Mouse (Mus musculus) heart, embryonic 15.5 days (tissue): ENCODE results near the gene Tmem150b. TPM values are rescaled to one million over a fixed set of nuclear protein-coding genes. Genes with fewer than 3 reads are reported as not detected.
A peak's percentile ranks its signal among the peaks of the same experiment; 100 is the strongest.

Experiments used
- ATAC-seq: fragments of 200-750 bp; cut with Nextera tagmentation; replicated peaks from 2 replicates; pipeline ENCODE4 v1.8.0; 2017; ENCODE audit warnings: low read depth, moderate TSS enrichment; ENCODE audit not compliant: insufficient number of reproducible peaks, insufficient read depth, low FRiP score
- H3K27ac ChIP-seq: fragments of 300-500 bp; sonication (generic); 2 replicates; pipeline ENCODE4 v1.5.1; 2015; ENCODE audit warnings: mild to moderate bottlenecking, inconsistent platforms
- H3K27me3 ChIP-seq: fragments of 300-500 bp; sonication (generic); 2 replicates; pipeline ENCODE4 v1.6.1; 2015; ENCODE audit warnings: inconsistent platforms
- H3K36me3 ChIP-seq: fragments of 300-500 bp; sonication (generic); 2 replicates; pipeline ENCODE4 v1.6.1; 2015; ENCODE audit warnings: mild to moderate bottlenecking, inconsistent platforms
- H3K4me1 ChIP-seq: fragments of 300-500 bp; sonication (generic); replicated peaks from 2 replicates; pipeline ENCODE4 v1.6.1; 2015; ENCODE audit warnings: inconsistent platforms
- H3K4me2 ChIP-seq: fragments of 300-500 bp; sonication (generic); 2 replicates; pipeline ENCODE4 v1.6.1; 2015; ENCODE audit warnings: inconsistent platforms, mild to moderate bottlenecking, moderate library complexity
- H3K4me3 ChIP-seq: fragments of 300-500 bp; sonication (generic); 2 replicates; pipeline ENCODE4 v1.5.1; 2015; ENCODE audit warnings: mild to moderate bottlenecking, inconsistent platforms
- H3K9ac ChIP-seq: fragments of 300-500 bp; sonication (generic); 2 replicates; pipeline ENCODE4 v1.6.1; 2015; ENCODE audit warnings: mild to moderate bottlenecking, inconsistent platforms
- H3K9me3 ChIP-seq: fragments of 300-500 bp; sonication (generic); replicated peaks from 2 replicates; pipeline ENCODE4 v1.6.1; 2016; ENCODE audit warnings: inconsistent platforms
- WGBS: fragments of 180-500 bp; shearing (Covaris S2); methylation state at CpG from one replicate; pipeline ENCODE4 v1.1.7; 2015; ENCODE audit warnings: mixed read lengths; 5-methylcytosine and 5-hydroxymethylcytosine counted together
- polyA plus RNA-seq: library from polyadenylated mRNA; unstranded; fragments of >200 nt; fragmentation: Nextera tagmentation; extraction: Ambion mirVana; gene quantifications from 2 replicates; pipeline ENCODE4 v1.2.1, GENCODE M21; 2015

Tmem150b gene
- polyA plus RNA-seq, 1 experiment from 2014 or later = 0.11 TPM

DNA sequence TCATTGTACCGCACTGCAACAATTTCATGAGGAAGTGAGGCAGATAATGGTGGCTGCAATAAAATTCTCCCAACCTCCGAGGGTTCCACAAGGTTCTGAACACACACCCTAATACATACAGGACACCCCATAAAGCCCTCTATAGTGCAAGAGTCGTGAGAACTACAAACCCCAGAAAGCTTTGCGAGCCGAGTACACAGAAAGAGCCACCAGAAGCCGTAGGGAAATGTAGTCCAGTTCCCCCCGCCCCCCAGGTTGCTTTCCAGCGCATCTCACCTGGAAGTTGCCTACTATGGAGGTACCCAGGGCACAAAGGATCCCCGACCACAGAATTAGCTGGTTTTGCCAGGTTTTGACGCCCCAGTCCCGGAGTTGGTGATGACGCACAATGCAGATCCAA lies 1.5 kb downstream of the Tmem150b start:
- 35% methylated on average over 12 of the region's 12 CpGs for WGBS
- Histone ChIP-seq H3K9me3 (no peaks in the 10 kb centered on the region), H3K27ac (no peak overlapping the region), H3K4me3 (peak overlapping the region; percentile 28), H3K4me2 (peak overlapping the region; percentile 56), H3K4me1 (no peaks in the 10 kb centered on the region), H3K9ac (no peak overlapping the region), H3K36me3 (no peaks in the 10 kb centered on the region), H3K27me3 (no peaks in the 10 kb centered on the region)
- ATAC-seq = no peak

DNA sequence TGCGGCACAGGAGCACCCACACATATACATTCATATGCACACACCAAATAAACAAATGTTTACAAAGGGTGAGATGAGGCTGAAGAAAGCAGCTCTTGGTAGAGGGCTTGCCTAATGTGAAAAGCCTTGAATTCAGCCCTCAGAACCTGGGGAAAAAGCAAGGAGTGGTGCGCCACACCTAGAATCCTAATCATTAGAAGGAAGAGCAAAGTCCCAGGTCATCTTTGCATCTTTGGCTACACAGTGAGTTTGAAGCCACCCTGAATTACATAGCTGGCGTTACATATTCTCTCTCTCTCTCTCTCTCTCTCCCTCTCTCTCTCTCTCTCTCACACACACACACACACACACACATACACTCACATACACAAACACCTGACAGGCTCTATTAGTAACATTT lies 5.8 kb downstream of the Tmem150b start:
- 93% methylated on average over 3 of the region's 3 CpGs for WGBS
- no peak overlapping the region for H3K4me2 ChIP-seq
- H3K4me3 ChIP-seq = no peak overlapping the region
- no peak overlapping the region for H3K9ac ChIP-seq
- H3K36me3 ChIP-seq = no peaks in the 10 kb centered on the region
- H3K27ac ChIP-seq = no peak overlapping the region
- no peaks in the 10 kb centered on the region for H3K9me3 ChIP-seq
- no peaks in the 10 kb centered on the region for H3K27me3 ChIP-seq
- no peaks in the 10 kb centered on the region for H3K4me1 ChIP-seq
- no peak for ATAC-seq

DNA sequence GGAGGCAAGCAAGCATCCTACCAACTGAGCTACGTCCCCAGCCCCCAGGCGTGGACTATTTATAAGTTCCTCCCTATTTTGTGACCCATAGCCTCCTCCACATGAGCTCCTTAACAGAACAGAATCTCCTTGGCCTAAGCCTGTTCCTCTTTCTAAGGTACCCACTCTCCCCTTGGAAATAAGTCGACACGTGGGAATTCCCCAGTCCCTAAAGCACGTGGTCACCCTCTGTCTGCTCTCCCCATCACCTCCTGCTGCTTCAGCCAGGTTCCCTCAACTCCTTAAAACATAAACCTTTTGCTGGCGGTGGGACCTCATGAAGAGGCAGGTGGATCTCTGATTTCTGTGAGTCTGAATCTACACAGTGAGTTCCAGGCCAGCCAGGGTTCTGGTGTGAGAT lies 8.1 kb downstream of the Tmem150b start:
- ATAC-seq = no peak
- WGBS = 56% methylated on average over 6 of the region's 6 CpGs
- H3K4me1 ChIP-seq = no peaks in the 10 kb centered on the region
- no peaks in the 10 kb centered on the region for H3K9me3 ChIP-seq
- no peak overlapping the region for H3K9ac ChIP-seq
- no peak overlapping the region for H3K27ac ChIP-seq
- H3K36me3 ChIP-seq = no peaks in the 10 kb centered on the region
- no peak overlapping the region for H3K4me2 ChIP-seq
- H3K27me3 ChIP-seq = no peaks in the 10 kb centered on the region
- no peak overlapping the region for H3K4me3 ChIP-seq

DNA sequence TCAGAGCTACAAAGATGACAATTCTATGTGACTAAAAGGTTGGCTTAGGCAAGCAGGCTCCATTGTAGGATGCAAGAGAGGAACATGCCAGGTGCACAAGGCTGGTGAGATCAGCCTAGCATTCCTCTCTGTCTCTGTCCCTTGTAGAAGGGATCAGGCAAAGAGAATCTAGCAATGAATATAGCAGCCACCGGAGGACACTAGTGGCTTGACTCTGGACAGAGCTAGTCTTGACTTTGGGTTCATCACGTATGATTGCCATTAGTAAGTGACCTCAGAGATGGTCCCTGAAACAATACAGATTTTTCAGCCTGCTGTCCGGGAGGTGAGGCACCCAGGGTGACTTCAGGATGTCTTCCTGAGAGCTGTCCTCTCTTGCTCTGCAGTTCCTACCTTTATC lies 12.5 kb downstream of the Tmem150b start:
- H3K4me1 ChIP-seq = no peaks in the 10 kb centered on the region
- no peaks in the 10 kb centered on the region for H3K9me3 ChIP-seq
- H3K27me3 ChIP-seq = no peaks in the 10 kb centered on the region
- H3K9ac ChIP-seq = no peak overlapping the region
- no peak for ATAC-seq
- no peak overlapping the region for H3K4me3 ChIP-seq
- H3K27ac ChIP-seq = no peak overlapping the region
- WGBS = 71% methylated on average over 3 of the region's 3 CpGs
- H3K4me2 ChIP-seq = no peak overlapping the region
- H3K36me3 ChIP-seq = peaks cover 25% of the 10 kb centered on the region; the same call in 1 of the 2 replicates

DNA sequence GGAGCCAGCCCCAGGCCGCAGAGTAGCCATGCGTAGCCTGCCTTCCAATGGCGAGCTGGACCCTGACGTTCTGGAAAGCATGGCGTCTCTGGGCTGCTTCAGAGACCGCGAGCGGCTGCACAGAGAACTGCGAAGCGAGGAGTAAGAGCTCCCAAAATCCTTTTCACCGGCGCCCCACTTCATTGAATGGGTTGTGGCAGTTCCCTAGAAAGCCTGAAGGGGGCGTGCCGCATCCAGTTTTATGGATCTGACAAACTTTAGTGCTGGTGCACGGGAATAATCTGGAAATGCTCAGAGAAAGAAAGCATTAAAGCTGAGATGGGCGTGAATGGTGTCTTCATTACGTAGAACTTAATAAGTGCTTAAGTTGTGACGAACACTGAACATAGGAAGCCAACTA lies 20.0 kb downstream of the Tmem150b start:
- Histone ChIP-seq H3K9ac (no peak overlapping the region), H3K4me1 (no peaks in the 10 kb centered on the region), H3K27me3 (no peaks in the 10 kb centered on the region), H3K4me2 (no peak overlapping the region), H3K27ac (no peak overlapping the region), H3K9me3 (no peaks in the 10 kb centered on the region), H3K36me3 (peaks cover 40% of the 10 kb centered on the region; the same call in 1 of the 2 replicates), H3K4me3 (no peak overlapping the region)
- ATAC-seq = no peak
- WGBS = 49% methylated on average over 18 of the region's 18 CpGs

DNA sequence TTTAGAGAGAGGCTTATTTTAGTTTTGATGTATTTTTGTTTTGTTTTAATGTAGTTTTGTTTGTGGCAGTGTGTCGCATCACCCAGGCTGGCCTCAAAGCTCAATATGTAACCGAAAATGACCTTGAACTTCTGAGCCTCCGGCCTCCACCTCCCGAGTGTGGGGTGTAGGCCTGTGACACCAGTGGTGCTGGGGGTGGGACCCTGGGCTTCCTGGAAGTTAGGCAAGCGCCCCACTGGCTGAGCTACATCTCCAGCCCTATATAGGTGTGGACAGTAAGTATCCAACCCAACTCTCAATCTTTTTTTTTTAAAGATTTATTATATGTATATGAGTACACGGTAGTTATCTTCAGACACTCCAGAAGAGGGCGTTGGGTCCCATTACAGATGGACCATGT lies 21.9 kb downstream of the Tmem150b start:
- 92% methylated on average over 7 of the region's 7 CpGs for WGBS
- no peak overlapping the region for H3K27ac ChIP-seq
- H3K4me2 ChIP-seq = no peak overlapping the region
- H3K9ac ChIP-seq = no peak overlapping the region
- ATAC-seq = no peak
- H3K36me3 ChIP-seq = peaks cover 31% of the 10 kb centered on the region; the same call in 1 of the 2 replicates
- no peaks in the 10 kb centered on the region for H3K9me3 ChIP-seq
- no peaks in the 10 kb centered on the region for H3K27me3 ChIP-seq
- no peak overlapping the region for H3K4me3 ChIP-seq
- H3K4me1 ChIP-seq = no peaks in the 10 kb centered on the region

DNA sequence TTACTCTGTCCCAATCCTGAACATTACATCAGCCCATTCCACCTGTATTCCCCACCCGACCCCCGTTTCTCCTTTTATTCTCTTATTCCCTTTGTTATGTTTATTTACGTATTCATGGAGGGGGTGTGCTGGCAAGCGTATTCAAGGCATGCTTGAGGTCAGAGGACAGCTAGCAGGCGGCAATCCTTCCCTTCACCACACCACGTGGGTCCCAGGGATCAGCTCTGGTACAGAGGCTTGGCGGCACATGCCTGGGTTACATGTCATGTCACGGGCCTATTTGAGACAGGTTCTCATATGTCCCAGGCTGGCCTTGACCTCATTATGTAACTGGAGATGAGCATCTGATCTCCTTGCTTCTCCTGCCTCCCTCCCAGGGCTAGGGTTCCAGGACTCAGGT lies 22.7 kb downstream of the Tmem150b start:
- Histone ChIP-seq H3K36me3 (peaks cover 26% of the 10 kb centered on the region; the same call in 1 of the 2 replicates), H3K4me2 (no peak overlapping the region), H3K9me3 (no peaks in the 10 kb centered on the region), H3K9ac (no peak overlapping the region), H3K4me3 (no peak overlapping the region), H3K27me3 (no peaks in the 10 kb centered on the region), H3K27ac (no peak overlapping the region), H3K4me1 (no peaks in the 10 kb centered on the region)
- ATAC-seq = no peak
- WGBS = 69% methylated on average over 8 of the region's 8 CpGs

DNA sequence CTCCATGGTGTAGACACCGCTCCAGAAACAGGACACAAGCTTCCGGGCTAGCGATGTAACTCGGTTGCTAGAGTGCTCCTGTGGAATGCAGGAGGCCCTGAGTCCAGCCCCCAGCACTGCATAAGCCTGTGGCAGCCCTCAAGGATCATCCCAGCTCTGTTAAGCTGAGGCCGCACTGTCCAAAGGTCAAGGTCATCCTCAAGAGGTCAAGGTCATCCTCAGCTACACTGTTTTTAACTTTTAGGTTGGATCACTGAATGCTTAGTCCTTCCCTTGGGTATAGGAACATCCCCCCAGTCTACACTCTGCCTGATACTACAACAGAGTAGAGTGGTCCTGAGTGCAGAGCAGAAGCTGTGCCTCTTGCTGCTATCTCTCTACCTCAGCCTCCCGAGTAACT lies 32.0 kb downstream of the Tmem150b start:
- Histone ChIP-seq H3K9me3 (no peaks in the 10 kb centered on the region), H3K9ac (no peak overlapping the region), H3K27me3 (no peaks in the 10 kb centered on the region), H3K4me2 (no peak overlapping the region), H3K27ac (no peak overlapping the region), H3K36me3 (peaks cover 6% of the 10 kb centered on the region; the same call in 1 of the 2 replicates), H3K4me3 (no peak overlapping the region), H3K4me1 (peaks cover 15% of the 10 kb centered on the region)
- 68% methylated on average over 6 of the region's 6 CpGs for WGBS
- no peak for ATAC-seq

DNA sequence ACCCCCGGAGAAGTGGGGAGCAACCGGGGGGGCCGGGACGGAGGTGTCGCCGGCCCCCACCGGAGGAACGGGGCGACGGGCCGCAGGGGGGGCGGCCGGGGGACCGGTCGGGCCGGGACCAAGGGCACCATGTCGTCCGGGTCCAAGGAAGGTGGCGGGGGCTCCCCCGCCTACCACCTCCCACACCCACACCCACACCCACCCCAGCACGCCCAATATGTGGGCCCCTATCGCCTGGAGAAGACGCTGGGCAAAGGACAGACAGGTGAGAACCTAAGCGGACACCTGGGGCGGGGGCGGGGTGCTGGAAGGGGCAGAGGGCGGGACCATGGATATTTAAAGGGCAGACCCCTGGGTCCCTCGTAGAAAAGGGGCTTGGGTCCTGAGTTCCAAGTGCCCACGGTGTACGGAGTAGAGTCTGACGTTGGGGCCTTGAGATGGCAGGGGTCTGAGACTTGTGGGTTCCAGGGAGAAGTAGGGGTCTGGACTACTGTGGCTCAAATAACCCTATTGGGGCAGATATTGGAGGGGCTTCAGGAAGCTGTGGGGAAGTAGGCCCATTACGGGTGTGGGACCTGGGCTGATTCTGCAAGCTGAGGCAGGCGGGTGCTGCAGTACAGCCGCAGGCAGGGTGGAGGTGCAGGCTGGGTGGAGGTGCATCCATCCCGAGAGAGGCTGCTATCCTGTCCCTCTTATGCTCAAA lies 33.9 kb downstream of the Tmem150b start:
- H3K27me3 ChIP-seq = no peaks in the 10 kb centered on the region
- WGBS = 8% methylated on average over 24 of the region's 35 CpGs
- peak overlapping the region; percentile 68 for H3K4me3 ChIP-seq
- no peaks in the 10 kb centered on the region for H3K9me3 ChIP-seq
- H3K4me2 ChIP-seq = peak overlapping the region; percentile 87
- H3K27ac ChIP-seq = peak overlapping the region; percentile 73
- H3K4me1 ChIP-seq = peaks cover 15% of the 10 kb centered on the region
- peak overlapping the region; percentile 84 for H3K9ac ChIP-seq
- peaks cover 4% of the 10 kb centered on the region; the same call in 1 of the 2 replicates for H3K36me3 ChIP-seq
- peak; percentile 21; the same call in 1 of the 2 replicates for ATAC-seq

DNA sequence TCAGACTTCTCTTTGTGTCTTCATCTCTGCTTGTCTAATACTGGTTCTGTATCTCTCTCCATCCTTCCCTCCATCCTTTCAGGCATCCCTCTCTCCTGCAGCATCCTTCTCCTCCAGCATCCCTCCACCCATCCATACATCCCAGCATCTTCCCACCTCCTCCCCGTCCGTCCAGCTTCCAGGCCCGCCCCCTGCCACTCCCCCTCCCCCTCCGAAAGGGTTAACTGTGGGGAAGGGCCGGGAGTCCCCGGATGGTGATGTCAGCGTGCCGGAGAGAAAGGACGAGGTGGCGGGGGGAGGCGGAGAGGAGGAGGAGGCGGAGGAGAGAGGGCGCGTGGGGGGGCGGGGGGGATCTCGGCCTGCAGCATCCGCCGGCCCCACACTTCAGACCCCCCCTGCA lies 34.7 kb downstream of the Tmem150b start, which contains the start of gene Brsk1:
Gene Brsk1, plus strand, starts transcription at position 218 of the 400 bp plus-strand sequence.
- peak within 1 kb of the TSS; percentile 68 for H3K4me3 ChIP-seq
- H3K27me3 ChIP-seq = no peaks in the 10 kb centered on the region
- peak within 1 kb of the TSS; percentile 84 for H3K9ac ChIP-seq
- WGBS = 2% methylated on average over 5 of the region's 18 CpGs
- H3K4me2 ChIP-seq = peak within 1 kb of the TSS; percentile 87
- ATAC-seq = peak; percentile 63
- H3K27ac ChIP-seq = peak within 1 kb of the TSS; percentile 73
- H3K36me3 ChIP-seq = peaks cover 4% of the 10 kb centered on the region; the same call in 1 of the 2 replicates
- H3K9me3 ChIP-seq = no peaks in the 10 kb centered on the region
- H3K4me1 ChIP-seq = peaks cover 15% of the 10 kb centered on the region

DNA sequence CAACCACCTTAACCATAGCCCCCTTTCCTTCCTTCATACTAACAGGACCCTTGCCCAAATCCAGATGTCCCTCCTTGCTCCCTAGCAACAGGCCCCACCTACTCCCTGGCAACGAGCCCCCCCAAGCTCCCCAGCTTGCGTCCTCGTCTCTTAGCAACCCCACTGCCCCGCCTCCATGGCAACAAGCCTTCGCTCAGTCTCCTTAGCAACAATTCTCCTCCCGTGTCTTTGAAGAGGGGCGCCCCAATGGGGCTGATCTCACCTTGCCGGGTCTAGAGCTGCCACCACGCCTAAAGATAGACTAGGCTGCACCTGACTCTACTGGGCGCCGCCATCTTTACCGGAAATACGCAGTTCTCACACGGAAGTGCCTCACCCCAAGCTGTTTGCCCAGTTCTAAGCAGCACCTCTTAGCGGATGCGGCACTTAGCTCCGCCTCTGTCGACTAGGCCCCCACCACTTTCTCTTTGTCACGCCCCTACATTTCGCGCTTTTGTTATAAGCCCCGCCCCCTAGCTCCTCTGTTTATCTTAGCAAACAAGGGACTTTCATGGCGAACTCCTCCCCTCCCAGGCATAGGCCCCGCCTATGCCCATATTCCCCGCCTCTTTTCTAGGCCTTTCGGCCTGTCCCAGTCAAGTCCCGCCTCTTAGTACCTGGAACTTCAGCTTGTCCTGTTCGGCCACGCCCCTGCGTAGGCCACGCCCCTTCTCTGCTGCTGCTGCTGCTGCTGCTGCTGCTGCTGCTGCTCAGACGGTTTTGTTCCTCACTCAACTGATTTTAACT lies 40.2 kb downstream of the Tmem150b start, which contains the start of gene Hspbp1:
Gene Hspbp1, minus strand, starts transcription at position 437 of the 786 bp plus-strand sequence.
- H3K4me1 ChIP-seq = peaks cover 7% of the 10 kb centered on the region
- ATAC-seq = peak; percentile 95
- H3K9ac ChIP-seq = peak within 1 kb of the TSS; percentile 57

More for the DNA sequence above, 40.2 kb downstream of the Tmem150b start, which contains the start of gene Hspbp1:
- H3K4me3 ChIP-seq = peak within 1 kb of the TSS; percentile 83
- H3K9me3 ChIP-seq = no peaks in the 10 kb centered on the region
- peak within 1 kb of the TSS; percentile 79 for H3K27ac ChIP-seq
- H3K27me3 ChIP-seq = no peaks in the 10 kb centered on the region
- H3K36me3 ChIP-seq = peaks cover 24% of the 10 kb centered on the region
- whole genome bisulfite sequencing = under 1% methylated on average over 32 of the region's 32 CpGs
- H3K4me2 ChIP-seq = peak within 1 kb of the TSS; percentile 90
